Mouse (Mus musculus): ENCODE data around the gene Zbtb6. TPM values are rescaled to one million over a fixed set of nuclear protein-coding genes. Genes with fewer than 3 reads are reported as not detected.

Gene Zbtb6
- 0.34 and 0.78 TPM in 2 replicates for polyA plus RNA-seq (2012)

GRCm38 (mm10) chr2:37442611-37443591, at the start of gene Zbtb6, which contains the start of the genes Zbtb26 and Rabgap1:
TSS of gene Zbtb6 (minus strand) at chr2:37443171.
TSS of gene Zbtb26 (minus strand) at chr2:37443135.
TSS of gene Rabgap1 (plus strand) at chr2:37443279.

GRCm38 (mm10) chr2:37422306-37423304, 20.4 kb downstream of the Zbtb6 start, which contains the start of gene Rc3h2:
TSS of gene Rc3h2 (minus strand) at chr2:37422903.

Other genes with a start within 250 kb of the Zbtb6 start
- gene Olfr366, start 231.6 kb downstream of the Zbtb6 start, polyA plus RNA-seq (2012), result not detected in 2 replicates
- not detected in 2 replicates for gene Olfr368, start 116.7 kb downstream of the Zbtb6 start, polyA plus RNA-seq (2012)
- 10.5 and 16.6 TPM in 2 replicates for gene Pdcl, start 83.8 kb downstream of the Zbtb6 start, polyA plus RNA-seq (2012)
- 0.72 and 1.1 TPM in 2 replicates for gene Rc3h2, start 20.3 kb downstream of the Zbtb6 start, polyA plus RNA-seq (2012)
- gene Zbtb26, start within 50 bp of the Zbtb6 start, polyA plus RNA-seq (2012), result 0.17 TPM in 2 replicates
- gene Rabgap1, start 108 bp upstream of the Zbtb6 start, polyA plus RNA-seq (2012), result 1.7 and 2.6 TPM in 2 replicates
- gene Gpr21, start 73.2 kb upstream of the Zbtb6 start, polyA plus RNA-seq (2012), result 0.05 and 0.08 TPM in 2 replicates